Mouse (Mus musculus) midbrain, postnatal 0 days (tissue): ENCODE data around the gene Gnb4. TPM values are rescaled to one million over a fixed set of nuclear protein-coding genes. Genes with fewer than 3 reads are reported as not detected.

Experiments used
- ATAC-seq: fragments of 200-750 bp; cut with Nextera tagmentation; 2 replicates; pipeline ENCODE4 v1.8.0; 2017; ENCODE audit warnings: moderate number of reproducible peaks, mild to moderate bottlenecking, moderate TSS enrichment, moderate library complexity; ENCODE audit not compliant: low FRiP score
- DNase-seq: peaks from one replicate; pipeline ENCODE4 v3.0.0-alpha.2; 2015; ENCODE audit warnings: low spot score
- H3K27ac ChIP-seq: fragments of 300-500 bp; sonication (generic); 2 replicates; pipeline ENCODE4 v1.5.1; 2014; ENCODE audit warnings: low read depth, mild to moderate bottlenecking, low read length, mixed read lengths
- H3K27me3 ChIP-seq: fragments of 300-500 bp; sonication (generic); 2 replicates; pipeline ENCODE4 v1.6.1; 2014; ENCODE audit warnings: low read length, control low read depth, mixed read lengths; ENCODE audit not compliant: insufficient read depth
- H3K36me3 ChIP-seq: fragments of 300-500 bp; sonication (generic); 2 replicates; pipeline ENCODE4 v1.6.1; 2014; ENCODE audit warnings: low read length, control low read depth, mixed read lengths; ENCODE audit not compliant: insufficient read depth
- H3K4me1 ChIP-seq: fragments of 300-500 bp; sonication (generic); 2 replicates; pipeline ENCODE4 v1.6.1; 2014; ENCODE audit warnings: mild to moderate bottlenecking, control low read depth, antibody characterized with exemption, low read length, mixed read lengths; ENCODE audit not compliant: insufficient read depth
- H3K4me2 ChIP-seq: fragments of 300-500 bp; sonication (generic); 2 replicates; pipeline ENCODE4 v1.6.1; 2014; ENCODE audit warnings: low read depth, mild to moderate bottlenecking, low read length, mixed read lengths; ENCODE audit not compliant: poor library complexity, severe bottlenecking
- H3K4me3 ChIP-seq: fragments of 300-500 bp; sonication (generic); 2 replicates; pipeline ENCODE4 v1.5.1; 2014; ENCODE audit warnings: low read depth, mild to moderate bottlenecking, low read length, moderate library complexity
- H3K9ac ChIP-seq: fragments of 300-500 bp; sonication (generic); replicated peaks from 2 replicates; pipeline ENCODE4 v1.6.1; 2014; ENCODE audit warnings: mild to moderate bottlenecking, low read length, moderate library complexity, mixed read lengths; ENCODE audit not compliant: poor library complexity, severe bottlenecking
- H3K9me3 ChIP-seq: fragments of 300-500 bp; sonication (generic); 2 replicates; pipeline ENCODE4 v1.6.1; 2016; ENCODE audit warnings: low read length, control low read depth
- CTCF ChIP-seq: IDR thresholded peaks from 2 replicates; pipeline ENCODE4 v1.5.1; 2016; ENCODE audit warnings: antibody characterized with exemption, mild to moderate bottlenecking
- WGBS: fragments of 180-500 bp; shearing (Covaris S2); extraction: QIAGEN DNeasy Blood & Tissue Kit; methylation state at CpG from one replicate; pipeline ENCODE4 v1.1.7; 2014; 5-methylcytosine and 5-hydroxymethylcytosine counted together
- polyA plus RNA-seq: library from polyadenylated mRNA; unstranded; fragments of >200 nt; fragmentation: Nextera tagmentation; extraction: Ambion mirVana; gene quantifications from 2 replicates; pipeline ENCODE4 v1.2.1, GENCODE M21; 2015
- total RNA-seq: library from RNA; depleted of rRNA; stranded (reverse); fragments of >200 nt; gene quantifications from 2 replicates; pipeline ENCODE4 v1.2.3, GENCODE M21; 2014; rRNA removed

Gene Gnb4
- 118 and 150 TPM in 2 replicates for total RNA-seq
- polyA plus RNA-seq = 121 and 127 TPM in 2 replicates

DNA sequence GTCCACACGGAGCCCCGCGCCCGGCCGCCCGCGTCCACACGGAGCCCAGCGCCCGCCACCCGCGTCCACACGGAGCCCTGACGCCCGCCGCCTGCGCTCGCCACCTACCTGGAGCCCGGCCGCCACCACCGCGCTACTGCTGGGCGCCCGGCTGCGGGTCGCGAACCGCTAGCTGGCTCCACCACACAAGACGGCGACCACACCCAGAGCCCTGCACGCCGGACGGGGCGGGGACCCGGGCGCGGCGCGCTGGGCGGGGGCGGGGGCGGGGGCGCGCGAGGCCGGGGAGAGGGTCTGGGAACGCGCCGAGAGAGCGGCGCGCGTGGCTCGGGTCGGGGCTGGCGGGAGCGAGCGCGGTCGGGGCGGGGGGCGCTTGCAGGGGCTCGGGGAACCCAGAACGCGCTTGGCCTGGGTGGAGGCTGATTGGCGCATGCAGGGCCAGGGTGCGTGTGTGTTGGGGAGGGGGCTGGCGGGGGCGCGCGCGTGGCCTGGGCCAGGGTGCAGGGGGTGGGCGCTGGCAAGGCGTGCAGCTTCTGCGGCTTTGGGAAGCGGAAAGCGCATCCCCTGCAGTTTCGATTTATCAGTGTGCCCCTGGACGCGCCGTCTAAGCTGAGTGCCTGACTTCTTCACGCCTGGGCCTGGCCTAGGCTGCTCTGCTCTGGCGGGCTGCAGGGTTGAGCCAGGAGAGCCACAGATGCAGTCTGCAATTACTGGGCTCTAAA, at the start of gene Gnb4:
Gene Gnb4 (minus strand): TSS at position 255 of the 722 bp plus-strand sequence.
- TF ChIP-seq CTCF = no peak

DNA sequence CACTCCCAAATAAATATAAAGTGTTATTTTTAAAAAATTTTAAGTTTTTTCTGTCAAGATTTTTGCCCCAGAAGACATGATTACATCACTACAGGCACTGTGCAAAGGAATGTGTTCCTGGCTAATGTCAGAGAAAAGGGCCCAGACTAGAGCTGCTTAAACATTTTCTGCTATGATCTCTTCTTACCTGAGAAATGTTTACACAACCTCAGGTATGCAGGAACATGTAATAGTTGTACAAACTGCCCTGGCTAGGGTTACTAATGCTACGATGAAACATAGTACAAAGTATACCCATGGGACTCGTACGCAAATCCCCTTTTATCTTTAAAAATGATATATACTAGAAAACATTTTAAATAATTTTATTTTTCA, 45.2 kb upstream of the Gnb4 start:
- Histone ChIP-seq H3K36me3 (no peaks in the 10 kb centered on the region), H3K27ac (no peak overlapping the region), H3K4me2 (no peak overlapping the region), H3K4me1 (no peaks in the 10 kb centered on the region), H3K9ac (no peak overlapping the region), H3K27me3 (no peaks in the 10 kb centered on the region), H3K4me3 (no peak overlapping the region), H3K9me3 (no peaks in the 10 kb centered on the region)
- ATAC-seq (no peak), DNase-seq (no peak)
- whole genome bisulfite sequencing = 95% methylated on average over 3 of the region's 3 CpGs
- no peak for TF ChIP-seq CTCF

More for the DNA sequence above, at the start of gene Gnb4:
- ATAC-seq (peak; percentile 93), DNase-seq (peak; percentile 87)
- Histone ChIP-seq H3K27ac (peak within 1 kb of the TSS; percentile 71), H3K9me3 (no peaks in the 10 kb centered on the region), H3K27me3 (no peaks in the 10 kb centered on the region), H3K36me3 (no peaks in the 10 kb centered on the region), H3K4me1 (no peaks in the 10 kb centered on the region), H3K4me3 (peak within 1 kb of the TSS; percentile 62), H3K9ac (peak within 1 kb of the TSS; percentile 76), H3K4me2 (peak within 1 kb of the TSS; percentile 54)
- 1% methylated on average over 31 of the region's 83 CpGs for WGBS

DNA sequence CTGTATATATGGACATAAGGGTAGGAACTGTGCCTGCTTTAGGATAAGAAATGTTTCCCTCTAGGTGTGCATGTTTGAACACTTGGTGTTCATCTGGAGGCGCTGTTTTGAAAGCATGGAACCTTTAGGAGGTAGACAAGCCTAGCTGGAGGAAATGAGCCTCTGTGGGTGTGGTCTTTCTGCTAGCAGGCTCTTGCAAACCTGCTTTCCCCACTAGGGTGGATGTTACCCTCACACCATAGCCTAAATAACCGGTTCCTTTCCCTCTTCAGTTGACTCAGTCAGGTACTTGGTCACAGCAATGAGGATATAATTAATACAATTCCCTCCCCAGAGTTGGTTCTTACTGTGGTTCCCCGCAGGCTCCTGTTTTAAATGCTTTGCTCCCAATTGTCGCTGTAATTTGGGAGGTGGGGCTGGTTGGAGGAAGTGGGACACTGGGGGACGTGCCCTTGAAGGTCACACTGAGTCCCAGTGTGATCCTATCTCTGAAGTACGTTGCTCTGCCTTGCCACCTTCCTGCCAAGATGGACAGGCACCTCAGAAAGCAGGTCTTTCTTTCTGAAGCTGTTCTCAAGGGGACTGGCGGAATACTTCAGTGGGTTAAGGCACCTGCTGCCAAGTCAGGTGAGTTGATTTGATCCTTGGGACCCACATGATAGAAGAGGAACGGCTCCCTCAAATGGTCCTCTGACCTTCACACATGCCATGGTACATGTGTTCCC, 44.6 kb upstream of the Gnb4 start:
- Histone ChIP-seq H3K36me3 (no peaks in the 10 kb centered on the region), H3K9me3 (no peaks in the 10 kb centered on the region), H3K4me1 (no peaks in the 10 kb centered on the region), H3K27ac (no peak overlapping the region), H3K27me3 (no peaks in the 10 kb centered on the region), H3K9ac (no peak overlapping the region), H3K4me3 (no peak overlapping the region), H3K4me2 (no peak overlapping the region)
- no peak for TF ChIP-seq CTCF
- no peak for ATAC-seq
- 79% methylated on average over 8 of the region's 8 CpGs for WGBS
- DNase-seq = no peak

DNA sequence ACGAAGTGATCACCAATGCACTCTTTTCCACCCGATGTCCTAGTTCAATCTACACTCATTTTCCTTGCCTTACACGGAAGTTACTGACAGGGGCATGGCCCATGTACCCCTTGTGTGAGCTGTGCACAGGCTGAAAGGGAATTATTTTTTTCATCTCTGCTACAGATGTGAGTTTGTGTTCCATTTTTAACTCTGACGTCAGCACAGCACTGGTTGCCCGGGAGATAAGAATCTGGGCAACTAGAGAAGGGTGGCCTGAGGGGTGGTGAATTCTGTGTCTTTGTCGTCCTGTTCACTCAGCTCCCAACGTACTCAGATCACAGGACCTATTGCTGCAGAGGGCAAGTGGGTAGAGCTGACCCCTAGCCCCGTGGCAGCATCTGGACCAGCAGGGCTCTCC, 43.9 kb upstream of the Gnb4 start:
- ATAC-seq (peak; percentile 58; the same call in 1 of the 2 replicates), DNase-seq (peak; percentile 8)
- H3K9ac ChIP-seq = no peak overlapping the region
- 49% methylated on average over 8 of the region's 8 CpGs for WGBS
- H3K4me2 ChIP-seq = no peak overlapping the region
- no peak for TF ChIP-seq CTCF
- no peak overlapping the region for H3K4me3 ChIP-seq
- H3K9me3 ChIP-seq = no peaks in the 10 kb centered on the region
- H3K27me3 ChIP-seq = no peaks in the 10 kb centered on the region
- no peaks in the 10 kb centered on the region for H3K4me1 ChIP-seq
- no peaks in the 10 kb centered on the region for H3K36me3 ChIP-seq
- H3K27ac ChIP-seq = no peak overlapping the region

DNA sequence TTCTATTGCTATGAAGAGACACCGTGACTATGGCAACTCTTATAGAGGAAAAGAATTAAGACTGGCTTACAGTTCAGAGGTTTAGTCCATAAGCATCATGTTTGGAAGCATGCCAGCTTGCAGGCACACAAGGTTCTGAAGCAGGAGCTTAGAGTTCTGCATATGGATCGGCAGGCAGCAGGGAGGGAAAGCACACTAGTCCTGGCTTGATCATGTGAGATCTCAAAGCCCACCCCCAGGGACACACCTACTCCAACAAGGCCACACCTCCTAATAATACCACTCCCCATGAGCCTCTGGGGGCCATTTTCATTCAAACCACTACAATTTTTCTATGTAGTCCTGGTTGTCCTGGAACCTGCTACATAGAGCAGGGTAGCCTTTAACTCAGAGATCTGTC, 43.1 kb upstream of the Gnb4 start:
- Histone ChIP-seq H3K4me1 (no peaks in the 10 kb centered on the region), H3K9ac (no peak overlapping the region), H3K9me3 (no peaks in the 10 kb centered on the region), H3K36me3 (no peaks in the 10 kb centered on the region), H3K4me2 (no peak overlapping the region), H3K4me3 (no peak overlapping the region), H3K27ac (no peak overlapping the region), H3K27me3 (no peaks in the 10 kb centered on the region)
- no peak for ATAC-seq
- 82% methylated on average over 2 of the region's 2 CpGs for WGBS
- no peak for DNase-seq
- no peak for TF ChIP-seq CTCF

DNA sequence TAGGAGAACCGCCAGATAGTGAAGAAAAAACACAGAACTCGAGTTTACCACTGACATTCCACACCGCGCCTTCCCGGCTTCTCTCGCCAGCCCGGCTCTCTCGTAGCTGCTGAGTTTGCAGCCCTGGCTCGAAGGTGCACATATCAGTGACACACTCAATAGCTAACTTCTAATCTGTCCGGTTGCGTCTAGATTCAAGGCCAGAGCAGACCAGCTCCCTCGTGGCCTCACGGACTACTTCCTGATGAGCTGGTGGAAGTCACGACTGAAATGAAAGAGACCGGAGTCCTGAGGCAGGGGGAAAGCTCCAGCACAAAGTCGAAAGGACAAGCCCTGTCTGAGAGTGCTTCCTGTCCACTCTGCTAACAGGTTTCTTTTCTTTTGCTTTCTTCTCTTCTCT, 42.4 kb upstream of the Gnb4 start:
- Histone ChIP-seq H3K4me3 (no peak overlapping the region), H3K27me3 (no peaks in the 10 kb centered on the region), H3K4me2 (no peak overlapping the region), H3K36me3 (no peaks in the 10 kb centered on the region), H3K9ac (no peak overlapping the region), H3K9me3 (no peaks in the 10 kb centered on the region), H3K4me1 (no peaks in the 10 kb centered on the region), H3K27ac (no peak overlapping the region)
- DNase-seq (no peak), ATAC-seq (no peak)
- TF ChIP-seq CTCF = no peak
- WGBS = 83% methylated on average over 16 of the region's 16 CpGs
